Mouse (Mus musculus) limb, embryonic 13.5 days (tissue): Measurements from ENCODE around the gene Cpa4. TPM values are rescaled to one million over a fixed set of nuclear protein-coding genes. Genes with fewer than 3 reads are reported as not detected.
A peak's percentile ranks its signal among the peaks of the same experiment; 100 is the strongest.

Source experiments
- ATAC-seq: fragments of 200-750 bp; cut with Nextera tagmentation; 2 replicates; pipeline ENCODE4 v1.8.0; 2017; ENCODE audit warnings: low read depth, moderate number of reproducible peaks, moderate TSS enrichment; ENCODE audit not compliant: low FRiP score
- H3K27ac ChIP-seq: fragments of 300-500 bp; sonication (generic); 2 replicates; pipeline ENCODE4 v1.5.1; 2015; ENCODE audit warnings: inconsistent platforms, mild to moderate bottlenecking, moderate library complexity
- H3K27me3 ChIP-seq: fragments of 300-500 bp; sonication (generic); 2 replicates; pipeline ENCODE4 v1.6.1; 2015; ENCODE audit warnings: mild to moderate bottlenecking, inconsistent platforms
- H3K36me3 ChIP-seq: fragments of 300-500 bp; sonication (generic); 2 replicates; pipeline ENCODE4 v1.6.1; 2015; ENCODE audit warnings: inconsistent platforms, mild to moderate bottlenecking, moderate library complexity
- H3K4me1 ChIP-seq: fragments of 300-500 bp; sonication (generic); 2 replicates; pipeline ENCODE4 v1.6.1; 2015; ENCODE audit warnings: inconsistent platforms
- H3K4me2 ChIP-seq: fragments of 300-500 bp; sonication (generic); replicated peaks from 2 replicates; pipeline ENCODE4 v1.6.1; 2015; ENCODE audit warnings: inconsistent platforms, mild to moderate bottlenecking, moderate library complexity
- H3K4me3 ChIP-seq: fragments of 300-500 bp; sonication (generic); 2 replicates; pipeline ENCODE4 v1.5.1; 2015; ENCODE audit warnings: moderate library complexity, mild to moderate bottlenecking, inconsistent platforms
- H3K9ac ChIP-seq: fragments of 300-500 bp; sonication (generic); 2 replicates; pipeline ENCODE4 v1.6.1; 2015; ENCODE audit warnings: mild to moderate bottlenecking, inconsistent platforms
- H3K9me3 ChIP-seq: fragments of 300-500 bp; sonication (generic); 2 replicates; pipeline ENCODE4 v1.6.1; 2016; ENCODE audit warnings: inconsistent platforms
- WGBS: fragments of 180-500 bp; shearing (Covaris S2); methylation state at CpG from one replicate; pipeline ENCODE4 v1.1.7; 2015; 5-methylcytosine and 5-hydroxymethylcytosine counted together
- polyA plus RNA-seq: library from polyadenylated mRNA; unstranded; fragments of >200 nt; fragmentation: Nextera tagmentation; extraction: Ambion mirVana; gene quantifications from 2 replicates; pipeline ENCODE4 v1.2.1, GENCODE M21; 2015

Gene Cpa4
- polyA plus RNA-seq, 1 experiment from 2014 or later, result 2.7 TPM

GRCm38 (mm10) chr6:30543851-30544250, 24.3 kb upstream of the Cpa4 start:
- no peaks in the 10 kb centered on the region for H3K27me3 ChIP-seq
- 5% methylated on average over 8 of the region's 8 CpGs for WGBS
- H3K27ac ChIP-seq, result peak overlapping the region; percentile 86
- H3K4me1 ChIP-seq, result peaks cover 73% of the 10 kb centered on the region
- no peaks in the 10 kb centered on the region for H3K36me3 ChIP-seq
- 0 out of 2 replicates have a peak overlapping the region, but pooled peaks have one; percentile 8 for H3K4me3 ChIP-seq
- H3K4me2 ChIP-seq, result peak overlapping the region; percentile 40
- H3K9me3 ChIP-seq, result no peaks in the 10 kb centered on the region
- ATAC-seq, result no peak
- H3K9ac ChIP-seq, result no peak overlapping the region

DNA sequence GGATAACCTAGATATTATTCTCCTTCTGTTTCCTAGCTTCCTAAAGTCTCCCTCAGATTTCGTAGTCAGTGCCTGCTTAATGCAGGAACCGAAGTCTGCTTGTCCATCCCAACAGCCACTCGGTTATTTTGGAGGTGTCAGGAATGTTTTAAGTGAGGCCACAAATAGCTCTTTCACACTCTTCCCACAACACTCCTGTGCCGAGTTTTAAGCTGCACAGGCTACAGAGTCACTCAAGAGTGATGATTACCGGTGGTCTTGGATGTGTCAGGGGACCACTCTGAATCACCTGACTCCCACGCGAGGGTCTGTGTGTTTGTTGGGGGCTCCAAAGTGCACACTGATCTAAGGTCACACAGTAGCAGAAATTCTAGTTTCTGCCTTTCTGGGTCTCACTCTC, 22.5 kb upstream of the Cpa4 start:
- WGBS, result 35% methylated on average over 7 of the region's 7 CpGs
- no peak for ATAC-seq
- peak overlapping the region; percentile 31; the same call in 1 of the 2 replicates for H3K4me2 ChIP-seq
- H3K9ac ChIP-seq, result no peak overlapping the region
- no peak overlapping the region for H3K4me3 ChIP-seq
- H3K27me3 ChIP-seq, result no peaks in the 10 kb centered on the region
- H3K9me3 ChIP-seq, result no peaks in the 10 kb centered on the region
- peaks cover 87% of the 10 kb centered on the region for H3K4me1 ChIP-seq
- peak overlapping the region; percentile 65; the same call in 1 of the 2 replicates for H3K27ac ChIP-seq
- H3K36me3 ChIP-seq, result no peaks in the 10 kb centered on the region

- peak overlapping the region; percentile 27 for H3K4me3 ChIP-seq
- 10% methylated on average over 17 of the region's 17 CpGs for WGBS
- H3K36me3 ChIP-seq, result no peaks in the 10 kb centered on the region
- H3K4me2 ChIP-seq, result peak overlapping the region; percentile 58
- H3K9me3 ChIP-seq, result no peaks in the 10 kb centered on the region
- peaks cover 90% of the 10 kb centered on the region for H3K4me1 ChIP-seq
- no peak for ATAC-seq
- peak overlapping the region; percentile 96 for H3K27ac ChIP-seq
- peak overlapping the region; percentile 43; the same call in 1 of the 2 replicates for H3K9ac ChIP-seq
- H3K27me3 ChIP-seq, result no peaks in the 10 kb centered on the region
These were observed 21.4 kb upstream of the Cpa4 start for GRCm38 (mm10) chr6:30546571-30547273.

GRCm38 (mm10) chr6:30547274-30547645, 20.9 kb upstream of the Cpa4 start:
- H3K4me1 ChIP-seq, result peaks cover 92% of the 10 kb centered on the region
- H3K4me2 ChIP-seq, result peak overlapping the region; percentile 58
- peak overlapping the region; percentile 43; the same call in 1 of the 2 replicates for H3K9ac ChIP-seq
- H3K9me3 ChIP-seq, result no peaks in the 10 kb centered on the region
- H3K27ac ChIP-seq, result peak overlapping the region; percentile 96
- no peaks in the 10 kb centered on the region for H3K27me3 ChIP-seq
- peak overlapping the region; percentile 27 for H3K4me3 ChIP-seq
- WGBS, result 0% methylated on average over 16 of the region's 17 CpGs
- no peak for ATAC-seq
- H3K36me3 ChIP-seq, result no peaks in the 10 kb centered on the region

DNA sequence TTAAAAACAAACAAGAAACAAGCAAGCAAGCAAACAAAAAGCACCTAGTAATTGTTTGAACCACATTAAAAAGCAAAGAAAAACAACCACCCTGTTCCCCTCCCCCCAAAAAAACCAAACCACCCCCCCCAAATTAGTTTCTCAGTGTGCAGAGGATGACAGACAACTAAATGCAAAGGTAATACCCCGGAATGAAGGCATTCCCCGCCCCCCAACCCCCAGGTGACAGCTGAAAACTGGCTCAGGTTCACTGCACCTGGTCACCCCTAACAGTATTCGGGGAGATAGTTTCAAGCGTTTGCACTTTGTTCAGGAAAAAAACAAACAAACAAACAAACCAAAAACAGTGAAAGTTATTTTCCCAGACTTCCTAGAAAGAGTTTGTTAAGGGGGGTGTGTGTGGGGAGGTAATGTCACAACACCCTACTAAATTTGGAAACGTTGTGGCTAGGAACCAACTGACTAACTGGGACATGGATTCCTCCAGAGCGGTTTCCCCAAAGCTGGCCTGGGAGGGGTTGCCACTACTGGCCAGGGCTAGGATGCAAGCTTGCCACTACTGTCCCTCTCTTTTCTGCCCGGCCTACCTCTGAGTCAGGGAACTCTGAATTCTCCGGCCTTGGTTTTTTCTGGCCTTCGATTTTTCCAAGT, 20.4 kb upstream of the Cpa4 start:
- 21% methylated on average over 9 of the region's 9 CpGs for WGBS
- peak overlapping the region; percentile 58 for H3K4me2 ChIP-seq
- H3K9me3 ChIP-seq, result no peaks in the 10 kb centered on the region
- peak overlapping the region; percentile 96 for H3K27ac ChIP-seq
- H3K36me3 ChIP-seq, result no peaks in the 10 kb centered on the region
- H3K4me1 ChIP-seq, result peaks cover 92% of the 10 kb centered on the region
- H3K27me3 ChIP-seq, result no peaks in the 10 kb centered on the region
- H3K9ac ChIP-seq, result no peak overlapping the region
- H3K4me3 ChIP-seq, result peak overlapping the region; percentile 27; the same call in 1 of the 2 replicates
- no peak for ATAC-seq

DNA sequence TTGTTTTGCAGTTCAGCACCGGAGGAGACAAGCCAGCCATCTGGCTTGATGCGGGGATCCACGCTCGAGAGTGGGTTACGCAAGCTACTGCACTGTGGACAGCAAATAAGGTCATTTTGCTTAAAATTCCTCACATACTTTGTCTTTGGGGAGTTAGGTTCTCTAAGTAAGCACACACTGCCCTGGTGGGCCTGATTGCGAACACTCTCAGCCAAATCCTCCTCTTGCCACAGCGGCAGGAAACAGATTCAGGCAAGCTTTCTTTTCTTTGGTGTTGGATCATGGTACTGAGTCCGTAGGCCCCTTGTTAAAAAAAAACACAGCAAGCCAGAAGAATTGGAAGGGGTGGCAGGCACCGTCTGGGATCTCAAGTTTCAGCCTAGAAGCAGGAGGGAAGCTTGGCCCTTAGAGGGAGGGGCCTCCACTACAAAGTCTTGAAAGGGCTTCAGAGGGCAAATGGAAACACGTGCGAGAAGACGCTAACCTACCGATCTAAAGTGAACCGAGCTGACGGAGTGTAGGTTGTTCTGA, 18.9 kb upstream of the Cpa4 start:
- peak overlapping the region; percentile 45; the same call in 1 of the 2 replicates for H3K9ac ChIP-seq
- H3K4me1 ChIP-seq, result peaks cover 92% of the 10 kb centered on the region
- 4% methylated on average over 15 of the region's 15 CpGs for WGBS
- no peak overlapping the region for H3K4me3 ChIP-seq
- no peaks in the 10 kb centered on the region for H3K9me3 ChIP-seq
- H3K4me2 ChIP-seq, result peak overlapping the region; percentile 51
- no peaks in the 10 kb centered on the region for H3K27me3 ChIP-seq
- H3K27ac ChIP-seq, result peak overlapping the region; percentile 96
- peak; percentile 58 for ATAC-seq
- H3K36me3 ChIP-seq, result no peaks in the 10 kb centered on the region

DNA sequence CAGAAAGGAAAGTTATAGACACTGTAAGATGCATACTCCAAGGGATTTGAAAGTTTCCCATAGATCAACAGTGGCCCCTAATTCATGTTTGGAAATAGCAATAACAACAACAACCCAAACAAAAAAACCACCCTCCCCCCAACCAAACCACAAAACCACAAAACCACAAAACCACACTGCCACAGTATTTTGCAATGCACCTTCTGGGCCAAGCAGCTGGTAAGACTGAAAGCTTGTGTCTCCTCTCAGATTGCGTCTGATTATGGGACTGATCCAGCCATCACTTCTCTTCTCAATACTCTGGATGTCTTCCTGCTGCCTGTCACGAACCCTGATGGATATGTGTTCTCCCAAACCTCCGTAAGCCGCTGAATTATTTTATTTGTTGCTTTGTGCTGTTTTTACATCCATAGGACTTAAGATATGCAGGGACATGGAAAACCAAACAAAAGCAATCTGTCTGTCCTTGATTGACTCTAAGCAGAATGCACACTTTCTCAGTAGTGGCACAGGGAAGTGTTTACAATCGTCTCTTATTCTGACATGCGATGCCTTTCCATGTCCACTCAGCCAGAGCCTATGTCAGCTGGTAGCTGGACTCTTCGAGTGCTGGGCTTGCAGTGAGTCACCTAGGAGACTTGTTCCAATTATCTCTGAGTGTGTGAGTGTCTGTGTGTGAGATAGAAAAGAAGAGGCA, 17.5 kb upstream of the Cpa4 start:
- peak overlapping the region; percentile 65 for H3K27ac ChIP-seq
- peaks cover 85% of the 10 kb centered on the region for H3K4me1 ChIP-seq
- H3K9me3 ChIP-seq, result no peaks in the 10 kb centered on the region
- no peaks in the 10 kb centered on the region for H3K27me3 ChIP-seq
- 70% methylated on average over 7 of the region's 7 CpGs for WGBS
- H3K4me3 ChIP-seq, result no peak overlapping the region
- no peak overlapping the region for H3K9ac ChIP-seq
- no peak for ATAC-seq
- H3K4me2 ChIP-seq, result no peak overlapping the region
- no peaks in the 10 kb centered on the region for H3K36me3 ChIP-seq

DNA sequence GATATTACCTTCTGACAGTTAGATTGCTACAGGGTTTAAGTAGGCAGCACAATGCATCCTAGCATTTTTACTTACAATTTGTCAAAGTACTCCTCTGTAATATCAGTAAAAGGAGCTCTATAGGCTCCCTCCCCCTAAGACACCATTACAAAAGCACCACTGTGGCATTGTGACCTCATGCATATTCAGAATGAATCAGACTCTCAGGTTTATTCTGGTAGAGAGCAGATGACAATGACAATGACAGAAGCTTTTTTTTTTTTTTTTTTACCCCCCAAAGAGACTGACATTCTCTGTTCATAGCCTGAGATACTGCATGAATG, 17.0 kb upstream of the Cpa4 start:
- ATAC-seq, result no peak
- H3K27me3 ChIP-seq, result no peaks in the 10 kb centered on the region

DNA sequence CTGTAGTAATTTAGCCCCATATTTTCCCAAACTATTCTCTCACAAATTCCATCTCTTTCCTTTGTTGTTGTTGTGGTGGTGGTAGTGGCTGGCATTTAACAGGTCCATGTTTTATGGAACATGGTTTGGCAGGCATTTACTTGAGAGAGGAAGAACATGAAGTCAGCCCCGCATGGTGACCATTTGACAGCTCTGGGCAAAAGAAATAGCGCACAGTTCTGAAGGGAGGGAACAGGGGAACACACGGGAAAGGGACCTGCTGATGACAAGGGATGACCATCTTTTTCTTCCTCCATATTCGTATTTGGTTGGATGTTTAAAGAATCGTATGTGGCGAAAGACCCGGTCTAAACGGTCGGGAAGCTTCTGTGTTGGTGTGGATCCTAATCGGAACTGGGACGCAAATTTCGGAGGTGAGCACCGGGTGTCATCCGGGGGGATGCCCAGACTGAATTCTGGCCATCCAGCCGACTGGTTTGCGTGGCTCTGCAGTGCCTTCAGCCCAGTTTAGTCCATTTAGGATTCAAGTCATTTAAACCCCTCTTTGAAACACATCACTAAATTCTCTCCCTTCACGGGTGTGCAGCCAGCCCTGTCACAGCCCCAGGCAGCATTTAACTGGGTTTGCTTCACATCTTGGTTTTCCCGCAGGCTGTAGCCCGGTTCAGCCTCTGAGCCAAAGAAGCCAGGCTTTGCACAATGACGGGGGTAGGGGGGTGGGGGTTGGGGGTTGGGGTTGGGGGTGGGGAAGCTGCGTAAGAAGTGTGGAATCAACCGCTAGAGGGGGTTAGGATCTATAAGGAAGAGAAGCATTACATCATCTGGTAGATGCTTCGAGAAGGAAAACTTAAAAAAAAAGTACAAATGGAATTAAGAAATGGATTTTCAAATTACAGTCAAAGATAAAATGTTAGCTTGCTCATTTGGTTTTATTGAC, 16.3 kb upstream of the Cpa4 start:
- Histone ChIP-seq H3K9me3 (no peaks in the 10 kb centered on the region), H3K4me2 (peak overlapping the region; percentile 48), H3K27ac (peak overlapping the region; percentile 85), H3K9ac (peak overlapping the region; percentile 25; the same call in 1 of the 2 replicates), H3K36me3 (no peaks in the 10 kb centered on the region), H3K4me1 (peaks cover 76% of the 10 kb centered on the region), H3K27me3 (no peaks in the 10 kb centered on the region), H3K4me3 (peak overlapping the region; percentile 9; the same call in 1 of the 2 replicates)
- peak; percentile 53; the same call in 1 of the 2 replicates for ATAC-seq
- 26% methylated on average over 23 of the region's 23 CpGs for WGBS

More for the DNA sequence above, 17.0 kb upstream of the Cpa4 start:
- H3K27ac ChIP-seq, result peak overlapping the region; percentile 65; the same call in 1 of the 2 replicates
- H3K9ac ChIP-seq, result no peak overlapping the region
- H3K4me1 ChIP-seq, result peaks cover 81% of the 10 kb centered on the region
- H3K4me2 ChIP-seq, result no peak overlapping the region
- no peaks in the 10 kb centered on the region for H3K36me3 ChIP-seq
- H3K9me3 ChIP-seq, result no peaks in the 10 kb centered on the region
- no peak overlapping the region for H3K4me3 ChIP-seq

DNA sequence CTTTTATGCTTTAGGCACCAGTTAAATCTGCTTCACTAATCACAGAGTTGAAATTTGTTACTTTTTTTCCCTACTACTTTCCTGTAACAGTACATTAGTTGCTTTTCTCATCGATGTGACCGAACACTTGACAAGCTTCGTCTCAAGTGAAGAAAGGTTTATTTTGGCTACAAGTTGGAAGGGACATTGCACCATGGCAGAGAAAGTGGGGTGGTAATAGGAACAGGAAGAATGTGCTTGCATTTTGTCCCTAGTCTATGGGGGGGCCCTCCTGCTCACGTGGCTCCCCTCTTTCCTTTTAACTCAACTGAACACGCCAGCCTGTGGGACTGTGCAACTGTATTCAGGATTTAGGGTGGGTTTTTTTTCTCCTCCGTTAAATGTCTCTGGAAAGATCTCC, 15.5 kb upstream of the Cpa4 start:
- Histone ChIP-seq H3K9ac (no peak overlapping the region), H3K4me1 (peaks cover 71% of the 10 kb centered on the region), H3K27me3 (no peaks in the 10 kb centered on the region), H3K27ac (peak overlapping the region; percentile 85), H3K4me2 (peak overlapping the region; percentile 48; the same call in 1 of the 2 replicates), H3K9me3 (no peaks in the 10 kb centered on the region), H3K4me3 (no peak overlapping the region), H3K36me3 (no peaks in the 10 kb centered on the region)
- ATAC-seq, result no peak
- WGBS, result 45% methylated on average over 6 of the region's 6 CpGs

- WGBS, result 64% methylated on average over 7 of the region's 7 CpGs
- no peak overlapping the region for H3K9ac ChIP-seq
- peak overlapping the region; percentile 49 for H3K27ac ChIP-seq
- H3K4me3 ChIP-seq, result no peak overlapping the region
- no peaks in the 10 kb centered on the region for H3K27me3 ChIP-seq
- no peaks in the 10 kb centered on the region for H3K9me3 ChIP-seq
- no peak overlapping the region for H3K4me2 ChIP-seq
- no peak for ATAC-seq
- H3K4me1 ChIP-seq, result peaks cover 62% of the 10 kb centered on the region
- H3K36me3 ChIP-seq, result no peaks in the 10 kb centered on the region
These were observed 14.7 kb upstream of the Cpa4 start for GRCm38 (mm10) chr6:30553381-30554010.
